Mouse (Mus musculus): Measurements from ENCODE around the gene Brip1.

DNA sequence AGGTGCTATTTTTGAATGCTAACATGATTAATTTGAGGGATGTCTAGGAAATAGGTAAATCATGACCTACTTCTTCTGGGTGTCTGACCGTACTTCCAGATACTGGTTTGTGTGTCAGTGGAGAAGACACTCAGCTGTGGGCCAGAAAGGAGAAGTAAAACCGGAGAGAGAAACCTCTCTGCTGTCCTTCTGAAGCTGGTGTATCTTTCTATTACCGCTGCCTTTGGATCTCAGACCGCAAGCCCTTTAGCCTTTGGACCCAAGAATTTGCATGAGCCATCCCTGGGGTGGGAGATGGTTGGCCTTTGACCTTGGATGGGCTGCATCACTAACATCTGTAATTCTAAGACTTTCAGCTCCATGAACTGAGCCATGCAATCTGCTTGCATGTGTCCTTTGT, 93.7 kb downstream of the Brip1 start:
- TF ChIP-seq POLR2A (IDR thresholded peaks at IDR 0.05; ENCODE audit: control insufficient read depth, low read depth, low read length), result no peak
- TF ChIP-seq CTCF (IDR thresholded peaks at IDR 0.05; ENCODE audit: control insufficient read depth, insufficient read depth, insufficient replicate concordance, low read depth, low read length), result no peak
